Mouse (Mus musculus): ENCODE data around the gene Ar.

DNA sequence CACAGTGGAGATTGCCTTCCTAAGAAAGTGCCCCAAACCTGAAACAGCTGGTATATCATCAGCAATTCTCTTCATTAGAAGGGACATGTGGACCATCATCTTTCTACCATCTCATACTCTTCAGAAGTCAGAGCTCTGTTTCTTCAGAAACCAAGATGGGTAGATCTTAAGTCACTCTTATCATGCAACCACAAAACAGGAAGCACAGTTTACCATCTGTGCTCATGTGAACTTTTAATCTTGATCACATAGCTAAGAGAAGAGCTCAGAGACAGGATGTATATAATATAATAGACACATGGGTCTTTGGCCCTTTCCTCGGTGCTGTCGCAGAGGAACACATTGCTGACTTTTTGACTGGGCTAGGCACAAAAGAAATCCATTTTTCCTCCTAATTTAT is 111.1 kb downstream of the Ar start:
- TF ChIP-seq CTCF (IDR thresholded peaks at IDR 0.05; ENCODE audit: low read depth, low read length) (no peak), POLR2AphosphoS5 (IDR thresholded peaks at IDR 0.05; ENCODE audit: insufficient replicate concordance, low read depth, low read length) (no peak), TAL1 (conservative IDR thresholded peaks at IDR 0.05; ENCODE audit: low read depth, low read length) (no peak), GATA1 (IDR thresholded peaks at IDR 0.05; ENCODE audit: borderline replicate concordance, low read length) (no peak)

Data from G1E (cell line).